Mouse (Mus musculus): ENCODE results near the gene Gpr135. TPM values are rescaled to one million over a fixed set of nuclear protein-coding genes. Genes with fewer than 3 reads are reported as not detected.

Gpr135 gene
- 1.5 and 1.8 TPM in 2 replicates for polyA plus RNA-seq (2012; rRNA removed)

- TF ChIP-seq POLR2A (IDR thresholded peaks at IDR 0.05; ENCODE audit: control insufficient read depth, low read depth, low read length) (peak; percentile 62; the same call in 1 of the 2 replicates), CTCF (IDR thresholded peaks at IDR 0.05; ENCODE audit: control insufficient read depth, insufficient read depth, insufficient replicate concordance, low read depth, low read length) (peak; percentile 64; the same call in 1 of the 2 replicates)
Measured at GRCm38 (mm10) chr12:72070327-72071269, at the start of gene Gpr135. Gene Gpr135, minus strand, starts transcription at chr12:72071125.

GRCm38 (mm10) chr12:72115686-72116345, 44.9 kb upstream of the Gpr135 start:
- H3K4me3 ChIP-seq (ENCODE audit: control insufficient read depth, low read depth, low read length): no peak overlapping the region; the same call in none of the 2 replicates
- TF ChIP-seq CTCF (IDR thresholded peaks at IDR 0.05; ENCODE audit: control insufficient read depth, insufficient read depth, insufficient replicate concordance, low read depth, low read length) (no peak), POLR2A (IDR thresholded peaks at IDR 0.05; ENCODE audit: control insufficient read depth, low read depth, low read length) (no peak)
- H3K4me1 ChIP-seq (ENCODE audit: control insufficient read depth, insufficient read depth, low read length): 0 out of 2 replicates have a peak, but pooled peaks cover 2% of the 10 kb centered on the region
- H3K27ac ChIP-seq (ENCODE audit: control insufficient read depth, insufficient read depth, low read depth, low read length): no peak overlapping the region
- H3K36me3 ChIP-seq (ENCODE audit: control insufficient read depth, insufficient read depth, low read length): no peaks in the 10 kb centered on the region
- H3K27me3 ChIP-seq (ENCODE audit: control insufficient read depth, insufficient read depth, low read length): no peaks in the 10 kb centered on the region

More at GRCm38 (mm10) chr12:72070327-72071269, at the start of gene Gpr135:
- Histone ChIP-seq H3K36me3 (ENCODE audit: control insufficient read depth, insufficient read depth, low read length) (no peaks in the 10 kb centered on the region), H3K4me1 (ENCODE audit: control insufficient read depth, insufficient read depth, low read length) (peaks cover 11% of the 10 kb centered on the region), H3K27ac (ENCODE audit: control insufficient read depth, insufficient read depth, low read depth, low read length) (no peak within 1 kb of the TSS), H3K27me3 (ENCODE audit: control insufficient read depth, insufficient read depth, low read length) (no peaks in the 10 kb centered on the region), H3K4me3 (ENCODE audit: control insufficient read depth, low read depth, low read length) (peak within 1 kb of the TSS; percentile 78)

- Histone ChIP-seq H3K36me3 (ENCODE audit: control insufficient read depth, insufficient read depth, low read length) (no peaks in the 10 kb centered on the region), H3K27ac (ENCODE audit: control insufficient read depth, insufficient read depth, low read depth, low read length) (no peak overlapping the region), H3K4me1 (ENCODE audit: control insufficient read depth, insufficient read depth, low read length) (0 out of 2 replicates have a peak, but pooled peaks cover 2% of the 10 kb centered on the region), H3K27me3 (ENCODE audit: control insufficient read depth, insufficient read depth, low read length) (no peaks in the 10 kb centered on the region), H3K4me3 (ENCODE audit: control insufficient read depth, low read depth, low read length) (no peak overlapping the region)
- TF ChIP-seq CTCF (IDR thresholded peaks at IDR 0.05; ENCODE audit: control insufficient read depth, insufficient read depth, insufficient replicate concordance, low read depth, low read length) (no peak), POLR2A (IDR thresholded peaks at IDR 0.05; ENCODE audit: control insufficient read depth, low read depth, low read length) (no peak)
Measured at GRCm38 (mm10) chr12:72115126-72115525, 44.2 kb upstream of the Gpr135 start.

GRCm38 (mm10) chr12:72104525-72105281, 33.8 kb upstream of the Gpr135 start:
- Histone ChIP-seq H3K4me3 (ENCODE audit: control insufficient read depth, low read depth, low read length) (no peak overlapping the region), H3K27me3 (ENCODE audit: control insufficient read depth, insufficient read depth, low read length) (no peaks in the 10 kb centered on the region), H3K27ac (ENCODE audit: control insufficient read depth, insufficient read depth, low read depth, low read length) (no peak overlapping the region), H3K4me1 (ENCODE audit: control insufficient read depth, insufficient read depth, low read length) (no peaks in the 10 kb centered on the region), H3K36me3 (ENCODE audit: control insufficient read depth, insufficient read depth, low read length) (no peaks in the 10 kb centered on the region; the same call in 1 of the 2 replicates)
- no peak for TF ChIP-seq CTCF (IDR thresholded peaks at IDR 0.05; ENCODE audit: control insufficient read depth, insufficient read depth, insufficient replicate concordance, low read depth, low read length)
- no peak for TF ChIP-seq POLR2A (IDR thresholded peaks at IDR 0.05; ENCODE audit: control insufficient read depth, low read depth, low read length)

GRCm38 (mm10) chr12:72104027-72104426, 33.1 kb upstream of the Gpr135 start:
- TF ChIP-seq CTCF (IDR thresholded peaks at IDR 0.05; ENCODE audit: control insufficient read depth, insufficient read depth, insufficient replicate concordance, low read depth, low read length): no peak
- no peak for TF ChIP-seq POLR2A (IDR thresholded peaks at IDR 0.05; ENCODE audit: control insufficient read depth, low read depth, low read length)
- H3K36me3 ChIP-seq (ENCODE audit: control insufficient read depth, insufficient read depth, low read length): no peaks in the 10 kb centered on the region; the same call in 1 of the 2 replicates
- no peaks in the 10 kb centered on the region for H3K4me1 ChIP-seq (ENCODE audit: control insufficient read depth, insufficient read depth, low read length)
- H3K27me3 ChIP-seq (ENCODE audit: control insufficient read depth, insufficient read depth, low read length): no peaks in the 10 kb centered on the region
- H3K27ac ChIP-seq (ENCODE audit: control insufficient read depth, insufficient read depth, low read depth, low read length): no peak overlapping the region
- no peak overlapping the region for H3K4me3 ChIP-seq (ENCODE audit: control insufficient read depth, low read depth, low read length)

- no peak overlapping the region for H3K4me3 ChIP-seq (ENCODE audit: control insufficient read depth, low read depth, low read length)
- no peaks in the 10 kb centered on the region; the same call in 1 of the 2 replicates for H3K36me3 ChIP-seq (ENCODE audit: control insufficient read depth, insufficient read depth, low read length)
- H3K27me3 ChIP-seq (ENCODE audit: control insufficient read depth, insufficient read depth, low read length): no peaks in the 10 kb centered on the region
- H3K27ac ChIP-seq (ENCODE audit: control insufficient read depth, insufficient read depth, low read depth, low read length): no peak overlapping the region
- no peak for TF ChIP-seq POLR2A (IDR thresholded peaks at IDR 0.05; ENCODE audit: control insufficient read depth, low read depth, low read length)
- no peak for TF ChIP-seq CTCF (IDR thresholded peaks at IDR 0.05; ENCODE audit: control insufficient read depth, insufficient read depth, insufficient replicate concordance, low read depth, low read length)
- H3K4me1 ChIP-seq (ENCODE audit: control insufficient read depth, insufficient read depth, low read length): no peaks in the 10 kb centered on the region
Measured at GRCm38 (mm10) chr12:72102776-72103175, 31.9 kb upstream of the Gpr135 start.
